Mouse (Mus musculus) intestine, postnatal 0 days (tissue): ENCODE data around the gene Lmf1. TPM values are rescaled to one million over a fixed set of nuclear protein-coding genes. Genes with fewer than 3 reads are reported as not detected.

Experiments used
- ATAC-seq: fragments of 200-750 bp; cut with Nextera tagmentation; 2 replicates; pipeline ENCODE4 v1.8.0; 2017; ENCODE audit warnings: mild to moderate bottlenecking, moderate TSS enrichment, moderate library complexity
- H3K27ac ChIP-seq: fragments of 300-500 bp; sonication (generic); 2 replicates; pipeline ENCODE4 v1.5.1; 2014; ENCODE audit warnings: mild to moderate bottlenecking, low read depth, low read length, moderate library complexity
- H3K27me3 ChIP-seq: fragments of 300-500 bp; sonication (generic); replicated peaks from 2 replicates; pipeline ENCODE4 v1.6.1; 2014; ENCODE audit warnings: low read length, mixed read lengths; ENCODE audit not compliant: control insufficient read depth, insufficient read depth
- H3K36me3 ChIP-seq: fragments of 300-500 bp; sonication (generic); 2 replicates; pipeline ENCODE4 v1.6.1; 2014; ENCODE audit warnings: mild to moderate bottlenecking, moderate library complexity; ENCODE audit not compliant: control insufficient read depth, insufficient read depth
- H3K4me1 ChIP-seq: fragments of 300-500 bp; sonication (generic); replicated peaks from 2 replicates; pipeline ENCODE4 v1.6.1; 2014; ENCODE audit warnings: antibody characterized with exemption, low read length, mixed read lengths; ENCODE audit not compliant: control insufficient read depth, insufficient read depth
- H3K4me2 ChIP-seq: fragments of 300-500 bp; sonication (generic); replicated peaks from 2 replicates; pipeline ENCODE4 v1.6.1; 2014; ENCODE audit warnings: low read depth, mild to moderate bottlenecking, moderate library complexity
- H3K4me3 ChIP-seq: fragments of 300-500 bp; sonication (generic); 2 replicates; pipeline ENCODE4 v1.5.1; 2014; ENCODE audit warnings: low read depth, low read length
- H3K9ac ChIP-seq: fragments of 300-500 bp; sonication (generic); 2 replicates; pipeline ENCODE4 v1.6.1; 2014; ENCODE audit warnings: mild to moderate bottlenecking, low read depth, low read length
- H3K9me3 ChIP-seq: fragments of 300-500 bp; sonication (generic); 2 replicates; pipeline ENCODE4 v1.6.1; 2016; ENCODE audit warnings: mixed run types; ENCODE audit not compliant: control insufficient read depth
- CTCF ChIP-seq: sonication (generic); IDR thresholded peaks from 2 replicates; pipeline ENCODE4 v1.5.1; 2016; ENCODE audit warnings: low read depth, mild to moderate bottlenecking, control low read depth, antibody characterized with exemption, moderate library complexity
- WGBS: fragments of 180-500 bp; shearing (Covaris S2); extraction: QIAGEN DNeasy Blood & Tissue Kit; methylation state at CpG from one replicate; pipeline ENCODE4 v1.1.7; 2014; 5-methylcytosine and 5-hydroxymethylcytosine counted together
- polyA plus RNA-seq: library from polyadenylated mRNA; unstranded; fragments of >200 nt; fragmentation: Nextera tagmentation; extraction: Ambion mirVana; gene quantifications from 2 replicates; pipeline ENCODE4 v1.2.1, GENCODE M21; 2015

Gene Lmf1
- polyA plus RNA-seq, 1 experiment from 2014 or later, result 16.5 TPM

DNA sequence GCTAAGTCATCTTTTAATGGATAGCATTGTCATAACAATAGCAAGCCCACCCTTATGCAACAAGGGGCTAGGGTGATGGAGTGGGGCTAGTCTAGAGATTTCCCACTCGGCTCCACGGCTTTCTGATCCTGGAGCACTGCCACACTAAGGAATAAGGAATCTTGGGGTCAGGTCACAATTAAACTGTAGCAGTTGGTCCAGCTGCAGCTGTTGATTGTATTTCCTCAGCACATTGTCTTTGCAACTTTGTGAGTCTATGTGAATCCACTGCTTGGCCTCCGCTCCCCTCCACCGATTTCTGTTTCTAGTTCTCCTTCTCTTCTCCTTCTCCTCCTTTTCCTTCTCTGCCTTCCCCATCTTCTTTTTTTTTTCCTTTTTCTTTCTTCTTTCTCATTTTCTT, 4.2 kb downstream of the Lmf1 start:
- no peak overlapping the region for H3K4me3 ChIP-seq
- WGBS, result 79% methylated on average over 4 of the region's 4 CpGs
- peaks cover 5% of the 10 kb centered on the region; the same call in 1 of the 2 replicates for H3K4me1 ChIP-seq
- H3K27me3 ChIP-seq, result no peaks in the 10 kb centered on the region
- H3K9ac ChIP-seq, result no peak overlapping the region
- ATAC-seq, result no peak
- H3K36me3 ChIP-seq, result peaks cover 21% of the 10 kb centered on the region; the same call in 1 of the 2 replicates
- H3K4me2 ChIP-seq, result no peak overlapping the region
- no peaks in the 10 kb centered on the region for H3K9me3 ChIP-seq
- H3K27ac ChIP-seq, result no peak overlapping the region
- TF ChIP-seq CTCF, result no peak

DNA sequence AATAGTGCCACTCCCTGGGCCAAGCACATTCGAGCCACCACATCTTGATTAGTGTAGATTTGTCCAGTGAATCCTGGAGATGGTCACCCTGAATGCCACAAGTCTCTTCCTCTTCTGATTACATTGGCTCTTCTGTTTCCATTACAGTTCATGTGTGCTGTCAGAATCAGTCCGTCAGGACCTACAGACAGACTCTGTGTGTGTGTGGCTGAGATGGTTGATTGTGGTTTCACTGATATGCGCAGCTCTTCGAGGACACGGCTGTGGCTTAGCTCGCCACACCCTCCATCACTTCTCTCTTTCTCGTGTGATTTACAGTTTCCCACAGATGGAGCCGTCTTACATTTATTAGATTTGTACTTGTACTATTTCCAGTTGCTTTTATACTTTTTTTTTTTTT, 5.0 kb downstream of the Lmf1 start:
- H3K36me3 ChIP-seq, result peaks cover 24% of the 10 kb centered on the region; the same call in 1 of the 2 replicates
- no peak overlapping the region for H3K4me3 ChIP-seq
- no peak for TF ChIP-seq CTCF
- H3K4me1 ChIP-seq, result peaks cover 5% of the 10 kb centered on the region; the same call in 1 of the 2 replicates
- no peak overlapping the region for H3K4me2 ChIP-seq
- WGBS, result 85% methylated on average over 8 of the region's 8 CpGs
- no peak overlapping the region for H3K9ac ChIP-seq
- H3K27ac ChIP-seq, result no peak overlapping the region
- no peaks in the 10 kb centered on the region for H3K9me3 ChIP-seq
- no peaks in the 10 kb centered on the region for H3K27me3 ChIP-seq
- ATAC-seq, result no peak

DNA sequence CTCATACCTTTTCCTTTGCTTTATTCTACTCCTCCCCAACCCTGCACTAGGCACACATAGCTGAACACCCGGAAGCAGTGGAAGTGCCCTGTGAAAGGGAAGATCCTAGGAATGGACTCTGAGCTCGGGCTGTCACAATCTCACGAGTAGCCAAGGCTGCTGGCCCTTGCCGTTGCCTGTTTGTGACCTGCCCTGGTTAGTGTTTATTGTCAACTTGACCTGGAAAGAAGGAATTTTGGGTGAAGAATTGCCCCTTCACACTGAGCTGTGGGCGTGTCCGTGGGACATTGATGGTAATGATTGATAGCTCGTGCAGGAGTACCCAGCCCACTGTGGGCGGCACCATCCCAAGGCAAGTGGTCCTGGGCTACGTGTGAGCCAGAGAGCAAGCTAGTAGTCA, 5.8 kb downstream of the Lmf1 start:
- no peak for ATAC-seq
- Histone ChIP-seq H3K27ac (no peak overlapping the region), H3K4me2 (no peak overlapping the region), H3K9me3 (no peaks in the 10 kb centered on the region), H3K9ac (no peak overlapping the region), H3K36me3 (peaks cover 28% of the 10 kb centered on the region; the same call in 1 of the 2 replicates), H3K27me3 (no peaks in the 10 kb centered on the region), H3K4me3 (no peak overlapping the region), H3K4me1 (peaks cover 3% of the 10 kb centered on the region; the same call in 1 of the 2 replicates)
- WGBS, result 91% methylated on average over 9 of the region's 9 CpGs
- no peak for TF ChIP-seq CTCF

DNA sequence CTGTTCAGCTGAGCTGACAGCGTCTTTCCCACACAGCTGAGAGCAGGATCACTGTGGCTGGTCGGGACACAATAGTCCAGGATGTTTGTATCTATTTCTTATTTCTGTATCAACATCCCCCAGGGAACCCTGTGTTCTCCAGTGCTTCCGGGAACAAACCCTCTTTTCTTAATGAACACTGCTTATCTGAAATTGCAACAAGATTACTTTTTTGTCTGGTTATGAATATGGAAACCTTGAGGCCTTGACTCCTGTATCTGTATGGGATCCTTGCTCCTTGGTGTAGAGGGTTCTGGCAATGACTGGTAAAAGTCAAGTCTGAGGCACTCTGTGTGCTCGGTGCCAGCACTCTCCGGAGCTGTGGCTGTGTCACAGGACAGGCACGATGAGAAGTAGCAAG, 11.2 kb downstream of the Lmf1 start:
- Histone ChIP-seq H3K4me2 (no peak overlapping the region), H3K4me1 (no peaks in the 10 kb centered on the region), H3K9me3 (no peaks in the 10 kb centered on the region), H3K27ac (no peak overlapping the region), H3K4me3 (no peak overlapping the region), H3K36me3 (peaks cover 55% of the 10 kb centered on the region), H3K27me3 (no peaks in the 10 kb centered on the region), H3K9ac (no peak overlapping the region)
- ATAC-seq, result no peak
- WGBS, result 93% methylated on average over 6 of the region's 6 CpGs
- TF ChIP-seq CTCF, result no peak

DNA sequence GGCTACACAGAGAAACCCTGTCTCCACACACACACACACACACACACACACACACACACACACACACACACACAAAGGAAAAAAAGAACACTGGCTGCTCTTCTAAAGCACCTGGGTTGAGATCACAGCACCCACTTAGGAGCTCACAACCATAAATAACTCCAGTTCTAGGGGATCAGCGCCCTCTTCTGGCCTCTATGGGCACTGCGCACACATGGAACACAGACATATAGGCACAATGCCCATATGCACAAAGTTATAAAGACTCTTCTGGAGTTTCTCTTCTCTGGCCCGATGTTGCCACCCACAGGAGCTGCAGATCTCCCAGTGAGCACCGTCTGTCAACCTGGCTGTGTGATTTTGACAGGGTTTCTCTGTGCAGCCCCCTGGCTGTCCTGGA, 12.1 kb downstream of the Lmf1 start:
- peak; percentile 41 for TF ChIP-seq CTCF
- Histone ChIP-seq H3K27me3 (no peaks in the 10 kb centered on the region), H3K36me3 (peaks cover 49% of the 10 kb centered on the region), H3K9me3 (no peaks in the 10 kb centered on the region), H3K4me3 (no peak overlapping the region), H3K27ac (no peak overlapping the region), H3K9ac (no peak overlapping the region), H3K4me2 (no peak overlapping the region), H3K4me1 (no peaks in the 10 kb centered on the region)
- WGBS, result 83% methylated on average over 4 of the region's 4 CpGs
- no peak for ATAC-seq

DNA sequence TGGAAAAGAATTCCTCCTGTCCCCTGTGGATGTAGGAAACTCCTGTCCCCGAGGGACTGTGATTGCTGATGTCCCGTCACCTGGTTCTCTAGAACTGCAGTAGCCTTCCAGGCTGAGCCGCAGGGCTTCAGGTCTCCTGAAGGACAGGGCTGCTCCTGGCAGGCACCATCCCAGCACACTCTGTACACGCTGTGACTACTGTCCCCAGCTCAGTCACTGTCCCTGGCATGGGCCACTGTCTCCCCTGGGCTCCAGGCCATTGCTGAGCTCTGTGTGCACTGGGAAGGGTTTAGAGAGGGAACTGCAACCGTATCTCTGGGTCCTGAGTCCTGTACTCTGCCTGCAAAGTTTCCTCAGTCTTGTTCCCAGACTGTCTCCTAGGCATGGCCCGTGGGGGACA, 13.5 kb downstream of the Lmf1 start:
- Histone ChIP-seq H3K4me3 (no peak overlapping the region), H3K9me3 (no peaks in the 10 kb centered on the region), H3K9ac (no peak overlapping the region), H3K4me2 (no peak overlapping the region), H3K27me3 (no peaks in the 10 kb centered on the region), H3K4me1 (no peaks in the 10 kb centered on the region), H3K36me3 (peaks cover 41% of the 10 kb centered on the region), H3K27ac (no peak overlapping the region)
- 94% methylated on average over 6 of the region's 6 CpGs for WGBS
- no peak for ATAC-seq
- TF ChIP-seq CTCF, result no peak
